In genomic region chr16:11360576-11360975, GRCm38 (mm10) we compare ENCODE assay signal across 6 mouse cellular contexts. TPM values are rescaled to one million over a fixed set of nuclear protein-coding genes. Genes with fewer than 3 reads are reported as not detected.
"Had no signal": no experiment of that assay in that cellular context is flagged by ENCODE, and none has a peak within 500 bp of the region (broad histone marks: within the 10 kb centered on the region; RNA-seq: fewer than 3 reads in every experiment).

No protein-coding gene starts in this region.

RNA-seq across cellular contexts. Expression of gene Tnfrsf17, which starts 47.0 kb away (rescaled TPM):
- total RNA-seq: neutrophil, adult 5-6 weeks had no signal
- polyA plus RNA-seq: neural tube, embryonic 14.5 days; stomach, embryonic 14.5 days; stomach, embryonic 15.5 days; stomach, embryonic 16.5 days; testis, adult 2 months had no signal
